Mouse (Mus musculus) heart, embryonic 11.5 days (tissue): Measurements from ENCODE around the gene Galnt14. TPM values are rescaled to one million over a fixed set of nuclear protein-coding genes. Genes with fewer than 3 reads are reported as not detected.

Experiments
- ATAC-seq: fragments of 200-750 bp; cut with Nextera tagmentation; replicated peaks from 2 replicates; pipeline ENCODE4 v1.8.0; 2017; ENCODE audit warnings: moderate library complexity; ENCODE audit not compliant: insufficient number of reproducible peaks, low FRiP score, low TSS enrichment
- H3K27ac ChIP-seq: fragments of 300-500 bp; sonication (generic); 2 replicates; pipeline ENCODE4 v1.5.1; 2014; ENCODE audit warnings: mild to moderate bottlenecking, low read depth, low read length
- H3K27me3 ChIP-seq: fragments of 300-500 bp; sonication (generic); 2 replicates; pipeline ENCODE4 v1.6.1; 2014; ENCODE audit warnings: mild to moderate bottlenecking, low read length, mixed read lengths; ENCODE audit not compliant: control insufficient read depth, insufficient read depth
- H3K36me3 ChIP-seq: fragments of 300-500 bp; sonication (generic); 2 replicates; pipeline ENCODE4 v1.6.1; 2014; ENCODE audit warnings: mild to moderate bottlenecking, low read length, moderate library complexity, mixed read lengths; ENCODE audit not compliant: control insufficient read depth, insufficient read depth
- H3K4me1 ChIP-seq: fragments of 300-500 bp; sonication (generic); 2 replicates; pipeline ENCODE4 v1.6.1; 2014; ENCODE audit warnings: low read length; ENCODE audit not compliant: control insufficient read depth, insufficient read depth
- H3K4me2 ChIP-seq: fragments of 300-500 bp; sonication (generic); 2 replicates; pipeline ENCODE4 v1.6.1; 2014; ENCODE audit warnings: mild to moderate bottlenecking, moderate library complexity
- H3K4me3 ChIP-seq: fragments of 300-500 bp; sonication (generic); 2 replicates; pipeline ENCODE4 v1.5.1; 2014; ENCODE audit warnings: low read depth, low read length
- H3K9ac ChIP-seq: fragments of 300-500 bp; sonication (generic); 2 replicates; pipeline ENCODE4 v1.6.1; 2014; ENCODE audit warnings: mild to moderate bottlenecking, low read depth, low read length, moderate library complexity
- H3K9me3 ChIP-seq: fragments of 300-500 bp; sonication (generic); replicated peaks from 2 replicates; pipeline ENCODE4 v1.6.1; 2016; ENCODE audit warnings: low read length; ENCODE audit not compliant: control insufficient read depth
- WGBS: fragments of 180-500 bp; shearing (Covaris S2); extraction: QIAGEN DNeasy Blood & Tissue Kit; methylation state at CpG from one replicate; pipeline ENCODE4 v1.1.7; 2014; ENCODE audit not compliant: insufficient replicate concordance; 5-methylcytosine and 5-hydroxymethylcytosine counted together
- polyA plus RNA-seq: library from polyadenylated mRNA; unstranded; fragments of >200 nt; fragmentation: Nextera tagmentation; extraction: Ambion mirVana; gene quantifications from 2 replicates; pipeline ENCODE4 v1.2.1, GENCODE M21; 2014

The Galnt14 gene
- polyA plus RNA-seq, 1 experiment from 2014 or later: 2.1 TPM

DNA sequence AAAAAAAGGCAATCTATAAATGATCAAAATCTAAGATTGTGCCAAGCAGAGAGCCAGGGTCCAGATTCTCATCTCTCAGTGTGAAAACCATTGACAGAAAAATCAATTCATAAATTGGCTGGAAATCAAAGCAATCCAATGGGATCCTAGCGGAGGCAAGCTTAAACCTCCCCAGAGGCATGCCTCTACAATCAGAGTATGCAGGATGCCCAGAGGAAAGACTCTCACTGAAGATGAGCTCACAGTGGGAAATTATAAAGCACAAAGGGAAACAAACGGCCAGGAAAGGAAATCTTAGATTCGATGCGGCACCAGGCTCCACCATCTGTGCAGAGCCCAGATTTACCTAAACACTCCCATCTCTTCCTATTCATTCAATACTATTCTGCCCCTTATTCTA lies 220.7 kb downstream of the Galnt14 start:
- no peak for ATAC-seq
- Histone ChIP-seq H3K27ac (no peak overlapping the region), H3K27me3 (no peaks in the 10 kb centered on the region), H3K9me3 (no peaks in the 10 kb centered on the region), H3K4me1 (no peaks in the 10 kb centered on the region), H3K4me2 (no peak overlapping the region), H3K9ac (no peak overlapping the region), H3K36me3 (no peaks in the 10 kb centered on the region), H3K4me3 (no peak overlapping the region)
- WGBS: 75% methylated on average over 4 of the region's 4 CpGs

DNA sequence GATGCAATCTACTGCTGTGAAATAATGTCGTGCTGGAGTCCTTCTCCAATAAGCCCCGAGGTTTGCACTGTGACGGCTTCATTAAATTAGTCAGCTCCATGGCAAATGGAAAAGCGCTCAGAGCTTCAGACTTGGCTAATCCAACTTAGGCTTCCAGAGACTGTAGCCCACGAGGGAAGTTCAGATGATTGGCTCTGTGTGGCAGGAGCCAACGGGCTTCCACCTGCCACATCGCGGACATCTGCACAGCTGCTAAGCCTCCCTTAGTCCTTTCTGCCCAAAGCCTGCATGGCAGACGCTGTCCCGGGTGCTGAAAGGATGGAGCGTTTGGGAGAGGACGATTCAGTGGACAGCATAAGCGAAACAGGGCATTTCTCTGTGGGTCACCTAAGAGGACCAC lies 222.5 kb downstream of the Galnt14 start:
- Histone ChIP-seq H3K27me3 (no peaks in the 10 kb centered on the region), H3K4me2 (no peak overlapping the region), H3K9ac (no peak overlapping the region), H3K4me1 (no peaks in the 10 kb centered on the region), H3K36me3 (no peaks in the 10 kb centered on the region), H3K9me3 (no peaks in the 10 kb centered on the region), H3K27ac (no peak overlapping the region), H3K4me3 (no peak overlapping the region)
- ATAC-seq: no peak
- WGBS: 27% methylated on average over 13 of the region's 13 CpGs

DNA sequence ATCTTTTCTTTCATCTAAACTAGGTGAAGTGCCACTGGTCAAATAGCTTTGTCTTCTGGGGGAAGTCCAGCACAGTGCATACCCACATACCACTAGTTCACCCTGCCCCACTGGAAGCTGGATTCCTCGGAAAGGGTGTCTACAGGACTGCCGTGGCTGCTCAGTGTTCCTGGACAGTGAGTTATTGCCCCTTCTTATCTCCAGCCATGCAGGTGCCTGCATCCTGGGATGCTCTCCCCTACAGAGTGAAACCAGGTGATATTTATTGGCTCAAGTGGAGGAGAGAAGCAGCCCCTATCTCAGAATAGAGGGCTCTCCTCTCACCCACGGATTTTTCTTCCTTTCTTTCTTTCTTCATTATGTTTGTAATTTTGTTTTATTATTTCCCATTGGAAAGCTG lies 222.9 kb downstream of the Galnt14 start:
- H3K4me3 ChIP-seq: no peak overlapping the region
- no peaks in the 10 kb centered on the region for H3K27me3 ChIP-seq
- no peak for ATAC-seq
- no peaks in the 10 kb centered on the region for H3K9me3 ChIP-seq
- H3K36me3 ChIP-seq: no peaks in the 10 kb centered on the region
- no peak overlapping the region for H3K9ac ChIP-seq
- H3K4me2 ChIP-seq: no peak overlapping the region
- H3K27ac ChIP-seq: no peak overlapping the region
- H3K4me1 ChIP-seq: no peaks in the 10 kb centered on the region
- 70% methylated on average over 3 of the region's 3 CpGs for WGBS

DNA sequence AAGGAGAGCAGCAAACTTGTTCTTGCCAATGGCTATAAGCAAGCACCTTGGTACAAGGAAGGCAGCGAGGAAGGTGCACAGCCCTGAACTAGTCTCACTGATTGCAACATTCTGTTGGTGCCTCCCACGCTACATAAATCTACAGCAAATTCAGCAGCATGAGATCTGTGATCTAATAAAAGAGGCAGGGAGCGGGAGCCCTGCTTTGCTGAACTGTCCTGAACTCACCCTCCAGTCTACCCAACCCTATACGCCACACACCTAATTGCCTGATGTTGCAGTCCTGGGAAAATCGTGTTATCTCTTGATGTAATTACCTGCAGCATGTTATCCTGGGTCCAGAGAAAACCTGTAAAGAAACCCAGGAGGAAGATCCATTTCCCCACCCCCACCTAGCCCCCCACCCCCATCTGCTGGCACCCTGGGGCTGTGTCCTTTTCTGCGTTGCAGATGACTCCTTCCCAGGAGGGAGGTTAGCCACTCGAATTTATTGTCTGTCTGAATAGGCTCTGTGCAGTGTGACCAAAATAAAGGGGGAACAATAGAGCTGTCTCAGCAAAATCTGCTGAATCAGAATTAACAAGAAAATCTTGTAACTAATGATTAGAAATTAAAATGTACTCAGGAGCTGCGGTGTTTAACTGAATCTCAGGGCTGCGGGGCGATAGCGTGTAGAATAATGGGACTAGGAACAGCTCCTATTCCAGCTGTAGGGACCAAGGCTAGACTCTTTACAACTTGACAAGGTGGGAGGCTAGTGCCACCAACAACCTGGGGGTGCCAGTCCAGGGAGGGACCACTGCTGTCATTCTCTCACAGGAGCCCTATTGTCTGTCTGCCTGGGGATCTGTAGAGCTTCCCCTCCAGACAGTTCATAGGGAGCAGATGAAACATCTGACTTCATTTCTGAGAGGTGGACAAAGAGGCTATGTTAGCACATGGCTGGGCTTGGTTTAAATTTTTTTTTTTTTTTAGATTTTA lies 232.9 kb downstream of the Galnt14 start:
- no peak overlapping the region for H3K27ac ChIP-seq
- no peaks in the 10 kb centered on the region for H3K4me1 ChIP-seq
- WGBS: 65% methylated on average over 11 of the region's 11 CpGs
- no peaks in the 10 kb centered on the region for H3K27me3 ChIP-seq
- H3K9ac ChIP-seq: no peak overlapping the region
- no peak overlapping the region for H3K4me2 ChIP-seq
- H3K9me3 ChIP-seq: no peaks in the 10 kb centered on the region
- no peak for ATAC-seq
- no peak overlapping the region for H3K4me3 ChIP-seq
- H3K36me3 ChIP-seq: no peaks in the 10 kb centered on the region

DNA sequence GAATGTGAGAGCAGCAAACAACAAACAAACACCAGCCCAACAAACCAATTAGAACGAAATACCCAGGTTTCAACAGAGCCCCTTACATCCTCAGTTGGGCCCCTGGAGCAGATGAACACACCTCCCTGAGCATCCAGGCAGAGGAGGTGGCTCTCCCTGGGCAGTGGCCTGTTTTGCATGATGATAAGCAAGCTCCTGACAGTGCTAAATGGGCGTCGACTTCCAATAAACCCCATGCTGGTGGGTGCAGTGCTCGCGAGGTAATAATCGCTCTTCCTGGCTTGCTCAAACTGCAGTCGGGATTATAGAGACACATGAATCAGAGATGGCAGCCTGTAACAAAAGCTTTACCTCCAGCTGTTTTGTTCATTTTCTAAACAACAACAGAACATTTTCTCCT lies 235.9 kb downstream of the Galnt14 start:
- H3K27ac ChIP-seq: no peak overlapping the region
- H3K4me1 ChIP-seq: no peaks in the 10 kb centered on the region
- no peak overlapping the region for H3K4me2 ChIP-seq
- no peaks in the 10 kb centered on the region for H3K27me3 ChIP-seq
- H3K9ac ChIP-seq: no peak overlapping the region
- H3K36me3 ChIP-seq: no peaks in the 10 kb centered on the region
- H3K4me3 ChIP-seq: no peak overlapping the region
- no peaks in the 10 kb centered on the region for H3K9me3 ChIP-seq
- WGBS: 41% methylated on average over 7 of the region's 7 CpGs
- ATAC-seq: no peak

DNA sequence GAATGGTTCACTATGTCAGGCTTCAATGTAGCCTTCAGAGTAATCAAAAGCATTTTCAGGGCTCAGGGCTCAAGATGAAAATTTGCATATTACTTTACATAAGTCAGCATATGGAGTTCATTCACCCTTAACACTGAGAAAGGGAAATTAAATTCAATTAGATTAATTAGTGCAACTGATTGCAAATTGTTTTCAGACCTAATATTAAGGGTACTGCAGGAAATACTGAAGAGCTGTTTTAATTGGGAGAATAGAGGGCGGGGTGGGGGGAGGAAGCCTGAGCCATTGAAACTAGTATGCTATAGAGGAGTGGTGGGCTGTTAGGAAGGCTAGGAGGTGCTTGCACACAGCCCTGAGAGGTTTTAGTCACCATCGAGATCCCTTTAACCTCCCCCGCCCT lies 237.2 kb downstream of the Galnt14 start:
- WGBS: 61% methylated on average over 3 of the region's 3 CpGs
- no peak overlapping the region for H3K4me2 ChIP-seq
- H3K27me3 ChIP-seq: no peaks in the 10 kb centered on the region
- no peaks in the 10 kb centered on the region for H3K9me3 ChIP-seq
- H3K27ac ChIP-seq: no peak overlapping the region
- no peaks in the 10 kb centered on the region for H3K4me1 ChIP-seq
- ATAC-seq: no peak
- H3K36me3 ChIP-seq: no peaks in the 10 kb centered on the region
- no peak overlapping the region for H3K9ac ChIP-seq
- no peak overlapping the region for H3K4me3 ChIP-seq

DNA sequence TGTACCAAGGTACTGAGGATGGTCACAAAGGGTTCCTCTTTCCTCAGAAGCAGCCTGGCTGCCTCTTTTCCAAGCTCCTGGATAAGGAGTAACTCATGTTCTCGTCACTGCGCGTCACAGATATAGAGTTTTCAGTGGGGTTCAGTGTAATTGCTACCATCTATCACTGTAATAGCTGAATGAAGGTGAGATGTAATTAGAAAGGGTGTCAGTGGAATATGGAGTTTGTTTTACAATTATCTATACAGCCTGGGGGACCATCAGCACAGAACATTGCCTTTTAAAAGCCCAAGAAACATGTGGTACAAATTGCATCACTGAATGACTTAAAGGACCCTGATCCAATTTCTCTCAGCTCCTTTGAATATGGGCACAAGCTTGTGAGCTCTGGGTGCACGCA lies 249.4 kb downstream of the Galnt14 start:
- Histone ChIP-seq H3K27ac (no peak overlapping the region), H3K4me2 (no peak overlapping the region), H3K27me3 (no peaks in the 10 kb centered on the region), H3K36me3 (no peaks in the 10 kb centered on the region), H3K9ac (no peak overlapping the region), H3K4me3 (no peak overlapping the region), H3K4me1 (no peaks in the 10 kb centered on the region), H3K9me3 (no peaks in the 10 kb centered on the region)
- ATAC-seq: no peak
- 84% methylated on average over 4 of the region's 4 CpGs for WGBS

DNA sequence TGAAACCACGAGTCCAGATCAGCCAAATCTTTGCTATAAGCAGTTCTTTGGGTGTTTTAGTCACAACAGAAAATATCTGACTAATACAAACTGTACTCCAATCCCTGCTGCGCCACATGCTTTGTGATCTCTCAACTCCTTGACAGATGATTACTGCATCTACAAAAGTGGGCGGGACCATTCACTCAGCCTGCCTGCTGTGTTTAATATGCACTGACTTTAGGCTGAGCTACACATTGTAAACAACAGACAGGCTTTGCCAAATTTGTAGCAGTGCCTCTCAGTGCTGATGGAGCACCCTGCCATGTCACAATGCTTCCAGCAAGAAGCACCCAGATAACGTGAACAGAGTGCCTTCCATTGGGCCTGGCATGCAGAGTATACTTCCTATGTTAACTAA lies 251.5 kb downstream of the Galnt14 start:
- no peaks in the 10 kb centered on the region for H3K36me3 ChIP-seq
- no peaks in the 10 kb centered on the region for H3K27me3 ChIP-seq
- no peak overlapping the region for H3K4me2 ChIP-seq
- no peak overlapping the region for H3K9ac ChIP-seq
- no peak overlapping the region for H3K27ac ChIP-seq
- ATAC-seq: no peak
- no peaks in the 10 kb centered on the region for H3K4me1 ChIP-seq
- H3K9me3 ChIP-seq: no peaks in the 10 kb centered on the region
- WGBS: 74% methylated on average over 4 of the region's 4 CpGs
- H3K4me3 ChIP-seq: no peak overlapping the region

DNA sequence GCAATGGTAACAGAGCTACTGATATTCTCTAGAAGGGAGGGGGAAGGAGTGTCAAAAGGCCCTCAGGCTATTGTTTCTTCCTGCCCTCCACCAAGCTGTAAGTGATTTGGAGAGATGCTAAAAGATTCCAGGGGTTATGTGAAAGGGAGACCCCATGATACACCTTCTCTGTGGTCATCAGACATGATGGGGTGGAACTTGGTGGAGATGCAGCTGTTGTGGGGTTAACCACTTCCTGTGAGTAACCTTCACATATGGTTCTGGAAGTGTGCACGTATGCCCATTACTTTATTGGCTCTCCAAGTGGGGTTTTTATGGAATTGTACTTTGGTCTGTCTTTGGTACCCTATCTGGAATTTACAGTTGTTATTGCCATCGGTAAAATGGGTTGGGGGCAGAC lies 253.7 kb downstream of the Galnt14 start:
- Histone ChIP-seq H3K9me3 (no peaks in the 10 kb centered on the region), H3K4me1 (no peaks in the 10 kb centered on the region), H3K36me3 (no peaks in the 10 kb centered on the region), H3K9ac (no peak overlapping the region), H3K27me3 (no peaks in the 10 kb centered on the region), H3K4me3 (no peak overlapping the region), H3K27ac (no peak overlapping the region), H3K4me2 (no peak overlapping the region)
- no peak for ATAC-seq
- WGBS: 86% methylated on average over 2 of the region's 2 CpGs
